Mouse (Mus musculus) cerebellum, adult 18-20 months (tissue): ENCODE data around the gene Fzd10.

ENCODE experiments used
- DNase-seq, 2 experiments: peaks; one replicate each; pipeline ENCODE4 v3.0.0; 2021

The Fzd10 gene

DNA sequence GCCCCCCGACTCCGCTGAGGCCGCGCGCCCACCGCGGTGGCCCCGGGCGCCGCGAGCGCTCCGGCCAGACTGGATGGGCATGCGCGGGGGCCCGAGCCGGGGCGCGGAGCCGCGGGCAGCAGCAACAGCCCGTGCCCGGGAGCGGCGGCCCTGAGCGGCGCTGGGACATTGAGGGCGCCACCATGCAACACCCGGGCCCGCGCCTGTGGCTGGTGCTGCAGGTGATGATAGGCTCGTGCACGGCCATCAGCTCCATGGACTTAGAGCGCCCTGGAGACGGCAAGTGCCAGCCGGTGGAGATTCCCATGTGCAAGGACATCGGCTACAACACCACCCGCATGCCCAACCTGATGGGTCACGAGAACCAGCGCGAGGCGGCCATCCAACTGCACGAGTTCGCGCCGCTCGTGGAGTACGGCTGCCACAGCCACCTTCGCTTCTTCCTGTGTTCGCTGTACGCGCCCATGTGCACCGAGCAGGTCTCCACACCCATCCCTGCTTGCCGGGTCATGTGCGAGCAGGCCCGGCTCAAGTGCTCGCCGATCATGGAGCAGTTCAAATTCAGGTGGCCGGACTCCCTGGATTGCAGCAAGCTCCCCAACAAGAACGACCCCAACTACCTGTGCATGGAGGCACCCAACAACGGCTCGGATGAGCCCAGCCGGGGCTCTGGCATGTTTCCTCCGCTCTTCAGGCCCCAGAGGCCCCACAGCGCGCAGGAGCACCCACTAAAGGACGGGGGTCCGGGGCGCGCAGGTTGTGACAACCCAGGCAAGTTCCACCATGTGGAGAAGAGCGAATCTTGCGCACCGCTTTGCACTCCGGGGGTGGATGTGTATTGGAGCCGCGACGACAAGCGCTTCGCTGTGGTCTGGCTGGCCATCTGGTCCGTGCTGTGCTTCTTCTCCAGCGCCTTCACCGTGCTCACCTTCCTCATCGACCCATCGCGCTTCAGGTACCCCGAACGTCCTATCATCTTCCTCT, 684 bp downstream of the Fzd10 start:
- DNase-seq = no peak

DNA sequence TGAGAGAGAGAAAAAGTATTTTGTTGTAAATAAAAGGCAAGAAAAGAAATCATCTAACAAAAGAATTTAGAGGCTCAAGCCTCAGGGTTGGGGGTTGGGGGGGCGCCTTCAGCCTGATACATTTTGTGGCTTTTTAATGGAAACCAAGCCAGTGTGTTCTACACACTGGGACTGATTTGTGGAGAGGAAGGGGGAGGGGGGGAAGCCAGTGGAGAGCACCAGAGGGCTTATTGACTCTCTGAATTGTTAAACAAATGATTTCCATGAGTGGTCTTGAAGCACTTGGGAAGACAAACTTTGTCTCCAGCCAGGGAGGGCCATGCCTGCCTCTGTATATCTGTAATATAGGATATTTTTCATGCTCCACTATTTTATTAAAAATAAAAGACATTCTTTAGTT, 3.0 kb downstream of the Fzd10 start:
- DNase-seq = no peak

DNA sequence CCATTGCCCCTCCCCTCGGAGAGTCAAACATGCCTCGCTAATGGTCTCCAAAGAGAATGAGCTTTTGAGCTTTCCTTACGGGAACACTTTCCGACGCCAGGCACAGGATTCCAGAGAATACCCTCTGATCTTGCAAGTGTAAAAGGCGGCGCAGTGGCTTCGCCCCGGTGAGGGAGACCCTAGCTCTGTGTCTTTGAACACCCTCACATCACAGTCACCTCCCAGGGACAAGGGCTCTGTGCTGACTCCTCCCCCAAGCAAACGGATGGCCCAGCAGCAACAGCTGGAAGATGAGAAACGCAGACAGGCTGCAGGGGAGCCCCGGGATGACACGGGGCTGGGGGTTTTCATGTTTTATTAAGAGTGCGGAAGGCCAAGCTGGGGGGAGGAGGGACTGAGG, 6.0 kb downstream of the Fzd10 start:
- no peak for DNase-seq

DNA sequence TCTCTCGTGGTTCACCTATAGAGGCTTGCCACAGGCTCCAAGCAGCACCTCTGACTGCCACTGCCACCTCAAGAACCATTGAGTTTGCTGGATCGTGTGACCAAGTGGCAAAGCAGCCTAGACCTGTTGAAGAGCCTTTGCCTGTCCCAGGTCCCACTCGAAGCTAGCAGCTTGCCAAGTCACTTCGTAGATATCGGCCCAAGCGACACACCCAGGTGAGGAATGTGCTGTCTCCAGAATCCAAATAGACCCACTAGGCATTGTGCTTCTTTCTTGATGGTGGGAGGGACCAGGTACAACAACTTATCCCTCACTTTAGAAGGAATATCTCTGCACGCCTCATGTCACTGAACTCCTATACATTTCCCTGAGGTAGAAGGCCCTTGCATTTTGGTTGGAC, 8.4 kb downstream of the Fzd10 start:
- no peak for DNase-seq

DNA sequence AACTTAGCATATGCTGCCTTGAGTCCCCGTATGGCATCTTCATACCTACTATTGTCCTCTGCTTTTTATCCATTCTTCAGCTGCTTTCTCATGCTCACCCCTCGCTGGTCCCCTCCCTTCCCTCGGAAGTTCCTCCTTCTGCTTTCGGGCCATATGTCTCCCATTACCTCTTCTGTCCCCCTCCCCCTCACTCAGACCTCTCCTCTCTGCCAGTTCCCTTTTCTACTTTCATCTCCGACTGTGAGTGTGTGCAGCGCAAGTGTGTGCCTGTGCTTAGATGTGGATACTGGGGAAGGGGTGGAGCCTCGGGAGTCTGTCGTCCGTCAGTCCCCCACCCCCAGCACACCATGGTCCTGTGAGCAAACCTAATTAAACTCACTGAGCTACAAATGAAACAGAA, 17.0 kb downstream of the Fzd10 start:
- DNase-seq = no peak

DNA sequence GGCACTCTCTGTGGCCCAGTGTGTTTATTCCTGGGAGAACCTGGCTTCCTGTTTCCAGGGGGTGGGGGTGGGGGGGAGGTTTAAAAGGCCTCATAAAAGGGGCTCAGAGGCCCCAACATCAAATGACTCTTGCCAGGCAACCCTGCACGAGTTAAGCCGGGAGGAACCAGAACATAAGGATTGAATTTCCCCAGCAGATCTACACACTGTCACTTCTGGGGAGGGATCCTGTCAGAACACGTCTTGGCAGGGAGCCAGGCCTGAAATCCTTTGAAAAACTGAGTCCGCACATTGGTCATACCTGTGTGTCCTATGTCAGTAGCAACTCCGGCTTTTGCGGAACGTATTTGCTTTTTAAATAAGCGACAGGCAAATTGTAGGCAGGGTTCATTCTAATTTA, 19.3 kb downstream of the Fzd10 start:
- DNase-seq = no peak

DNA sequence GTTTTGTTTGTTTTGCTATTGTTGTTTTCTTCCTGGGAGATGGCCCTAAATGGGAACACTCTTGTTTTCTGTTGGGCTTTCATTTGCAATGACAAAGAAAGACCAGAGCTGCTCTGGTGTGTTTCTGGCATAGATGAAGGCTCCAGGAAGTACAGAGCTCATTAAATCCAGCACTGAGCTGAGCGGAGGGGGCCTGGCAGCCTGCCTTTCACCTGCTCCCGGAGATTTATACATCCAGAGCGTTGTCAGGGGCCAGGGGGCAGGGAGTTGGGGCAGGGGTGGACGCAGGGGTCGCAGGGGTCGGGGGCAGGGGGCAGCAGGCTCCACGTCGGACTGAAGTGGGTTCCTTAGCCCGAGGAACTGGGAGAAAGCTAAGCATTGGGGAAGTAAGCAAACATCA, 19.8 kb downstream of the Fzd10 start:
- no peak for DNase-seq

DNA sequence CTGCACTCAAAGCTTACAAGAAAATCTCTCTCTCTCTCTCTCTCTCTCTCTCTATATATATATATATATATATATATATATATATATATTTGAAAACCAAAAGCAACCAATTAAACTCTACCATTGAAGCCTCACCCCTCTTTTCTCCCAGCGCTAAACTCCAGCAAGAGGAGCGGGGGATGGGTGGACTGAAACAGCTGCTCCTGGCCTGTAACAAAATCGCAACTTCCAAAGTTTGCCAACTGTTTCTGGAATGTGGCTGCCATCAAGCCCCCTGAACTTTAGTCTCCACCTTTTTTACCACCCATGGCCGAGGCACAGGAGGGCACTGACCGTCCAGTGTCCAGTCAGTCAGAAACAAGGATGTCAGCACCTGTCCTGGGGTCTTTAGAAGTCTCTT, 27.1 kb downstream of the Fzd10 start:
- DNase-seq = no peak

DNA sequence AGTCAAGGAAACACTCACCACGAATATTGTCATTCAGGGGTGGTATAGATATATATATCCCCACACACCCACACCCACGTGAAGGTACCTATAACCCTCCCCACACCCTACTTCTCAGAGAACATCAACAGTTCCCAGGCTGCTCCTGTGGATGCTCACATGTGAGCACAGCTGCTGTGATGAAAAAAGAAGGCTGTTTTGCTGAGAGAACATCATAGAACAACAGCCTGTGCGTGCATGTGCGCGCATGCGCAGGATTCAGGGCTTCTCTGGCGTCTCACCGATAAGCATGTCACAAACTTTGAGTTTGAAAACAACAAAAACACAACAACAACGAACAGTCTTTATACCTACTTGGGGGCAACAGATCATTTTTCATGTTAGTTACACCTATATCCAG, 36.0 kb downstream of the Fzd10 start:
- DNase-seq = no peak

DNA sequence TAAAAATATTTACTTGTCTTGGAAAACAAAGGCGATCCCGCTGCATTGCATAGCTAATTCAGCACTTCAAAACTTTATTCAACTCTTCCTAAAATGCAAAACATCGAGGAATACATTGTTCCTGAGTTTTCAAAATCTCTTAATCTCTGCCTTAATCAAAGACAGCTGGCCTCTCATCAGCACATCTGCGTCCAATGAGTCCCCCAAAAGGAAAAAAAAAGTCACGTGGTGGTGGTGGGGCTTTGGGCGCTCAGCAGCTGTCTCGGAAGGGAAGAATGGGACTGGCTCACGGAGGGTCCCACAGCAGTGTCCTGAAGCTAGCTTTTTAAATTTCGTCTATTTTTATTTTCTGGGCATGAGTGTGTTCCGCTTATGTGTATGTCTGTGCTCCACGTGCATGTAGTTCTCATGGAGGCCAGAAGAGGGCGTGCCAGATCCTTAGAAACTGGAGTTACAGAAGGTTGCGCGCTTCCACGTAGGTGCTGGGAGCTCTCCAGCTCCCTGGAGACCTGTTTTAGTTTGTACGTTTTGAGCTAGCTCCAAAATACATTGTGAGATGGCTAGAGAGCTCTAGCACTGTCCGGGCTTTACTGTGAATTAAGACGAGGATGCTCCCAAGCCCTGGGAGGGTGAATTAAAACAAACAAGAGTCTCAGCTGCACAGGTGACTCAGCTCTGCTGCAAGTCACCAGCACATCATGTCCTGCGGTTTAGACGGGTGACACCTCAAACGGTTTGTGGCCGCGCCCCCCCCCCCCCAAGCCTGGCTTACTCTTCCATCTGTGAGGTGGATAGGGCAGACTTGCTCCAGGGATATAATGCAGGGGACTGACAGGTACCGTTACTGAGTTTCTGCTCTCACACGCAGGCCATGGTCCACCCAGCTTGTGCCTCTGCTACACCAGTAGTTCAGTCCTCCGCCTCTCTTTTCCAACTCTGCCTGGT, 36.7 kb downstream of the Fzd10 start:
- no peak for DNase-seq

DNA sequence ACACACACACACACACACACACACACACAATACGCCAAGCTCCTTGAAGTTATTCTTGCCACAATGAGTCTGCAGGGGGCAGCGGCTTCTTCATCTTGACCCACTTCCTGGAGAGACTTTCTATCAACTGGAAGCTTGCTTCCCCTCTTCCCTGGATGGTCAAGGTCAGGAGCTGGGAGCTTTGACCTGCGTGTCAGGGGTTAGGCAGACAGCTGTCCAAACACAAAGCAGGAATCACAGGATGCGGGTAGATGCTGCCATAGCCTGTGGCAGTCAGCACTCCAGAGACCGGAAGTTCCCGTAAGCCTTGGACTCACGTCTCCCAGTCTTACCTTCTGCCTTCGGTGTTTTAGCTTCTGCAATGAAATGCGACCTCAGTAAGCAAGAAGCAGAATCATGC, 38.1 kb downstream of the Fzd10 start:
- DNase-seq = no peak

DNA sequence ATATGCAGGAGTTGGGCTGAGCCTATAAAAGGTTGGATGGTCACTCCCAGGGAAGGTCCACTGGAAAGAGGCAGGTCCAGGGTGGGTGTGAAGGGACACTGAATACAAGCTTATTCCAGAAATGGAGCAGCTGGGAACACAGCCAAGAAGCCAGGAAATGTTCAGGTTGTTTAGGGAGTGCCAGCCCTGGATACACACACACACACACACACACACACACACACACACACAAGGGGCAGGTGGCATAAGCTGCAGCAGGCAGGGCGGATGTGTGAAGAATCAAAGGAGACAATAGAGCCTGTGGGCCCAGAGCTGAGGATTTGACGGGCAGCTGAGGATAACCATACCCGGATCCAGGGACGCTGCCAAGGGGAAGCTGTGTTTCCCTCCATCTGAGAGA, 42.4 kb downstream of the Fzd10 start:
- no peak for DNase-seq

DNA sequence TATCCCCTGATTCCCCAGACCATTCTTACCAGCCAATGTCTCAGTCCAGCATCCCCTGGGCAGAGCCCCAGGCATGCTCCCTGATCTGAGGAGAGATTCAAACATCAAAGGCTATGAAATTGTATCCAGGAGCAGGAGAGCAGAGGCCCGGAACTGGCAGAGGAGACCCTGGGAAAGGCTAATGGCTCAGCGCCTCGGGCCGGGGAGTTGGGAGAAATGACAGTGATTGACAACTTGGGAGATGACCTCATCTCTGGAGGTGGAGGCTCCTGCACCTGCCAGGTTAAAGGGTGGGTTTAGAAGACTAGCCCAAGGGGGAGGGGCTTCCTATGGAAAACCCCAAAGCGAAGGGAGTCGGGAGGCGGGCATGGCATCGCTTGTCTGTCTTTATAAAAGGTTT, 45.1 kb downstream of the Fzd10 start:
- no peak for DNase-seq

DNA sequence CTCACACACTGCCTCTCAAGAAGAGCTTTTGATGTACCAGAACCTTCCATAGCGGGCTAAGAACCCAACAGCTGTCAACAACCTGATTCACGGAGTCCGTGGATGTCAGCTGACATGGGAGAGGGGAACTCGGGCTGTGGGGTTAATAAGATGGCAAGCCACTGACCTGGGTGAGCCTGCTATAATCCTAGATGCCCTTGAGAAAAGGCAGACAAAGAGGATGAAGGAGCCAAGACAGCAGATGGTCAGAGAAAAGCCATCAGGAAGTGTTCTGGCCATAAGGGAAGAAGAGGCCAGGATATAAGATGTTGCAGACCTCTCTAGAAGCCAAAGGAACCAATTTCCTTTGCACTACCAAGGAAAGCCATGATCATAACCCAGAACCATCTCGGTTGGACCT, 45.6 kb downstream of the Fzd10 start:
- no peak for DNase-seq

DNA sequence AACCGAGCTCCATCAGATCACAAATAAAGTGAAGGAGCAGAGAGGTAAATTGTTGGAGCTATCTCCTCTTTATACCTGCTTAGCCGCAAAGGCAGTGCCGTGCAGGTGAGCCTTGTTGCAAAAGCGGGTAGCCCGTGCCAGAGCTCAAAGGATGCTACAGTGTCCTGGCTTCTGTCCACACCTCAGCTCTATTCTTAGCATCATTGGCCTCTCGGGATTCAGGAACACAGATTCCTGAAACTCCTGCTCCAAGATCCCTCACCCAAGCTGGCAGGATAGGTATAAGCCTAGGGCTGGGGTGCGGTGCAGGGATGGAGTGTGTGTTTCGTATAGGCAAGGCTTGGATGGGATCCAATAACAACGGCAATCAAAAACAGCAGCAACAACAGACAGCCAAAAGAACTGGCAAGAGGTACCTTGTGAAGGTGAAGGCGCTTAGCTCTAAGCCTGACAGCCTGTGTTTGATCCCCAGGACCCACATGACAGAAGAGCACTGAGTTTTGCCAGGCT, 46.6 kb downstream of the Fzd10 start:
- peak in 1 of 2 experiments; percentile 7 for DNase-seq

DNA sequence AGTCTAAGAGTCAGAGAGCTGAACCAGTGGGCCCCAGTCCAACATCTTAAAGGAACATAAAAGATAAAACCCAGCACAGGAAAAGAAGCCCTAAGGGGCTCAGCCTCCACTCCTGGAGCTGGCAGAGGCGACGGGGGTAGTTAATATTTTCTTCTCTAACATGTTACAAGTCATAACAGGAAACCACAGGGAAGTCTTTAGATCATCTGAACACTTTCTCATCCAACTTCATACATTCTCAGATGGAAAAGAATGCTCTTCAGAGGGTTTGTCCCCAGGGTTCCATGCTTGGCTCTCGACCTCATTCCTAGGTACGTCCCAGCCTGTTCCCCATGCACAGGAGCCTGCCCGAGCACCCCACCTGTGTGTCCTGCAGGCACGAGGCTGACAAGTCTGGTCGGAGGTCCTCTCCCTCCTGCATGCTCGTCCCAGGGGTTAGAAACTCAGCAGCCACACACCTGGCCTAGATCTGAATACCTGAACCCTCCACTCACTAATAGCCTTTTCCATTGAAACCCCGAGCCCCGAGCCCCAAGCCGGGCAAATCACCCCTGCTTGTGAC, 48.8 kb downstream of the Fzd10 start:
- DNase-seq = no peak
